Mouse (Mus musculus) midbrain, postnatal 0 days (tissue): ENCODE results near the gene Zdhhc5. TPM values are rescaled to one million over a fixed set of nuclear protein-coding genes. Genes with fewer than 3 reads are reported as not detected.

ENCODE experiments used
- ATAC-seq: fragments of 200-750 bp; cut with Nextera tagmentation; 2 replicates; pipeline ENCODE4 v1.8.0; 2017; ENCODE audit warnings: moderate number of reproducible peaks, mild to moderate bottlenecking, moderate TSS enrichment, moderate library complexity; ENCODE audit not compliant: low FRiP score
- DNase-seq: peaks from one replicate; pipeline ENCODE4 v3.0.0-alpha.2; 2015; ENCODE audit warnings: low spot score
- H3K27ac ChIP-seq: fragments of 300-500 bp; sonication (generic); 2 replicates; pipeline ENCODE4 v1.5.1; 2014; ENCODE audit warnings: low read depth, mild to moderate bottlenecking, low read length, mixed read lengths
- H3K27me3 ChIP-seq: fragments of 300-500 bp; sonication (generic); 2 replicates; pipeline ENCODE4 v1.6.1; 2014; ENCODE audit warnings: low read length, control low read depth, mixed read lengths; ENCODE audit not compliant: insufficient read depth
- H3K36me3 ChIP-seq: fragments of 300-500 bp; sonication (generic); 2 replicates; pipeline ENCODE4 v1.6.1; 2014; ENCODE audit warnings: low read length, control low read depth, mixed read lengths; ENCODE audit not compliant: insufficient read depth
- H3K4me1 ChIP-seq: fragments of 300-500 bp; sonication (generic); 2 replicates; pipeline ENCODE4 v1.6.1; 2014; ENCODE audit warnings: mild to moderate bottlenecking, control low read depth, antibody characterized with exemption, low read length, mixed read lengths; ENCODE audit not compliant: insufficient read depth
- H3K4me2 ChIP-seq: fragments of 300-500 bp; sonication (generic); 2 replicates; pipeline ENCODE4 v1.6.1; 2014; ENCODE audit warnings: low read depth, mild to moderate bottlenecking, low read length, mixed read lengths; ENCODE audit not compliant: poor library complexity, severe bottlenecking
- H3K4me3 ChIP-seq: fragments of 300-500 bp; sonication (generic); 2 replicates; pipeline ENCODE4 v1.5.1; 2014; ENCODE audit warnings: low read depth, mild to moderate bottlenecking, low read length, moderate library complexity
- H3K9ac ChIP-seq: fragments of 300-500 bp; sonication (generic); replicated peaks from 2 replicates; pipeline ENCODE4 v1.6.1; 2014; ENCODE audit warnings: mild to moderate bottlenecking, low read length, moderate library complexity, mixed read lengths; ENCODE audit not compliant: poor library complexity, severe bottlenecking
- H3K9me3 ChIP-seq: fragments of 300-500 bp; sonication (generic); 2 replicates; pipeline ENCODE4 v1.6.1; 2016; ENCODE audit warnings: low read length, control low read depth
- CTCF ChIP-seq: IDR thresholded peaks from 2 replicates; pipeline ENCODE4 v1.5.1; 2016; ENCODE audit warnings: antibody characterized with exemption, mild to moderate bottlenecking
- WGBS: fragments of 180-500 bp; shearing (Covaris S2); extraction: QIAGEN DNeasy Blood & Tissue Kit; methylation state at CpG from one replicate; pipeline ENCODE4 v1.1.7; 2014; 5-methylcytosine and 5-hydroxymethylcytosine counted together
- polyA plus RNA-seq: library from polyadenylated mRNA; unstranded; fragments of >200 nt; fragmentation: Nextera tagmentation; extraction: Ambion mirVana; gene quantifications from 2 replicates; pipeline ENCODE4 v1.2.1, GENCODE M21; 2015
- total RNA-seq: library from RNA; depleted of rRNA; stranded (reverse); fragments of >200 nt; gene quantifications from 2 replicates; pipeline ENCODE4 v1.2.3, GENCODE M21; 2014

Gene Zdhhc5
- total and polyA plus RNA-seq, 2 experiments from 2014 or later: 17.9 to 39.0 TPM

DNA sequence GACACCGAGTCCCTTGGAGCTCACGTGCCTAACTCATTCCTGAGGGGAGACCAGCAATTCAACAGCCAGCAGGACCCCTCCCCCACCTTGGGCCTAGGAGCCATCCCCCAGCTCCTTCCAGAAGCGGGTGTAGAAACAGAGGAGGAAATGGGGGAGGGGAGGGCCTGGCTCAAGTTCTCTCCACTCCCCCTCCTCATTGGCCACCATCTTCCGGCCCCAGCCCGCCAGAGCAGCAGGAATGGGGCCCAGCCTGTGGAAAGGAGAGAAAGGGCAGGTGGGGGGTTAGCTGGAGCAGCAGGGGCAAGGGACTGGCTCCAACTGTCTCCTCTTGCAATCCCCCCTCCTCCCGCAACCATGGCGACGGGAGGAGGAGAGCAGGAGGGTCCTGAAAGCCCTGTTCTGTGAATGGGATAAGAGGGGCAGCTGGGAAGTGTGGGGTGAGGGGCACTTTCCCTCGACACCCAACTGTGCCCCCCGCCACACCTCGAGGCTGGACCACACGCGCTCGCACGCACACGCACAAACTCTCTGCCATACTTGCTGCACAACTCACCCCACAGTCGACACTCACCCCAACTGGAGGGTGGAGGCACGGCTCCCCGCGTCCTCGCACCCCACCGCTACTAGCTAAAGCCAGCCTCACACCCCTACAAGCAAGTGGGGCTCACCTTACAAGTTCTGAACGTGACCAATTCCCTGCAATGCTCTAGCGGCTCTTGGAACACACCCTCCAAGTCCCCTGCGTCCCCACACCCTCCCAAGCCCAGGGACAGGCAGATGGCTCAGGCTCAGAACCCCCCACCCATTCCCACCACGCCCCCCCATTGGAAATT is 27.7 kb upstream of the Zdhhc5 start:
- TF ChIP-seq CTCF: no peak
- Histone ChIP-seq H3K27ac (peak overlapping the region; percentile 95), H3K9ac (peak overlapping the region; percentile 94), H3K4me2 (peak overlapping the region; percentile 84), H3K36me3 (no peaks in the 10 kb centered on the region), H3K9me3 (no peaks in the 10 kb centered on the region), H3K4me3 (peak overlapping the region; percentile 84), H3K4me1 (peaks cover 16% of the 10 kb centered on the region), H3K27me3 (no peaks in the 10 kb centered on the region)
- WGBS: 0% methylated on average over 24 of the region's 26 CpGs
- ATAC-seq (peak; percentile 74), DNase-seq (peak; percentile 88)

DNA sequence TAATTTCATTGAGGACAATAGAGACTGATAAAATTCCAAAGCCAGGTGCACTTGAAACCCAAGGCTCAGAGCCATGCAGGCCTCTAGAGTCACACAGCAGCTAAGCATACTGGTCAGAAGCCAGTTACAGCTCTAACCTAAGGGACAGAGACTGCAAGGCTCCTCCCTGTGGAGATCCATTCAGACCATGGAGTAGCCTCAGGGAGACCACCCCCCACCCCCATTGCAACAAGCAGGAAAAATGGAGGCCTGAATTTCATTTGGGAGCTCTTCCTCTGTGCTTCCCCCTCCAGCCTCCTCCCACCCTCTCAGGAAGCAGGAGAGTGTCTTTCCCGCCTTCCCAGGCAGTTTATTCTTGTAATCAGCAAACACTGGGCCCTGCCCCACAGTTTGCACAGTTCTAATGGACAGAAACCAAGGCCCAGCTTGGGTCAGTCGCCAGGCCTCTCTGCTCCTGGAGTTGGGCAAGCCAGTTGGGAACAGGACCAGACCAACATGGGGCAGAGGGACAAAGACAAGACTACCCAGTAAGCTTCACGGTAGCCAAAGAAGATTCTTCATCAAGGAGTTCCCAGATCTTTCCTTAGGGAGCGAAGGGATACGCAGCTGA is 27.0 kb upstream of the Zdhhc5 start:
- no peak for TF ChIP-seq CTCF
- peak; percentile 4; the same call in 1 of the 2 replicates for ATAC-seq
- Histone ChIP-seq H3K9me3 (no peaks in the 10 kb centered on the region), H3K27me3 (no peaks in the 10 kb centered on the region), H3K4me1 (peaks cover 22% of the 10 kb centered on the region), H3K4me2 (peak overlapping the region; percentile 84), H3K27ac (peak overlapping the region; percentile 95), H3K9ac (peak overlapping the region; percentile 94; the same call in 1 of the 2 replicates), H3K4me3 (peak overlapping the region; percentile 84), H3K36me3 (no peaks in the 10 kb centered on the region)
- WGBS: 2% methylated on average over 5 of the region's 5 CpGs
- DNase-seq: no peak

GRCm38 (mm10) chr2:84740608-84741333 is 25.8 kb upstream of the Zdhhc5 start:
- TF ChIP-seq CTCF: peak; percentile 56
- peaks cover 31% of the 10 kb centered on the region for H3K4me1 ChIP-seq
- H3K36me3 ChIP-seq: no peaks in the 10 kb centered on the region
- no peak overlapping the region for H3K27ac ChIP-seq
- 65% methylated on average over 15 of the region's 15 CpGs for WGBS
- ATAC-seq (no peak), DNase-seq (no peak)
- H3K9me3 ChIP-seq: no peaks in the 10 kb centered on the region
- H3K4me2 ChIP-seq: peak overlapping the region; percentile 29
- H3K4me3 ChIP-seq: no peak overlapping the region
- no peaks in the 10 kb centered on the region for H3K27me3 ChIP-seq
- no peak overlapping the region for H3K9ac ChIP-seq

- peak; percentile 71 for TF ChIP-seq CTCF
- Histone ChIP-seq H3K27me3 (no peaks in the 10 kb centered on the region), H3K36me3 (no peaks in the 10 kb centered on the region), H3K4me1 (peaks cover 31% of the 10 kb centered on the region), H3K9ac (no peak overlapping the region), H3K27ac (no peak overlapping the region), H3K4me3 (no peak overlapping the region), H3K9me3 (no peaks in the 10 kb centered on the region), H3K4me2 (peak overlapping the region; percentile 78)
- peak; percentile 62 for DNase-seq
- no peak for ATAC-seq
- 3% methylated on average over 12 of the region's 12 CpGs for WGBS
Observed at GRCm38 (mm10) chr2:84738271-84738911, 23.4 kb upstream of the Zdhhc5 start.

DNA sequence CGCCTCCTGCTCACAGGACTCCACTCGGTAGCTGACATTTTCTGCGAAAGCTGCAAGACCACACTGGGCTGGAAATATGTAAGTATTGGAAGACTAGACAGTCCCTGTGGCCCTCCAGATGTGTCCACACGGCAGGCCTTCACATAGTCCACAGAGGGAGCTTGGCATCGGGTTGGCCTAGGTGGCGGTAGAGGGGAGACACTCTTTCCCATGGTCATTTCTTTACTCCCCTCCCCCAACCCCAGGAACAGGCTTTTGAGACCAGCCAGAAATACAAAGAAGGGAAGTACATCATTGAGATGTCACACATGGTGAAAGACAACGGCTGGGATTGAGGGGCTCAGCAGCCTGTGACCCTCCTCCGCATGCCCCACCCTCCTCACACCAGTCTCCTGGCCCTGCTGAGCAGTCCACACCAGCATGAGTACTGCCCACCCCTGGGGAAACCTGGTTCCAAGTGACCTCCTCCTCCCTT is 22.5 kb upstream of the Zdhhc5 start:
- Histone ChIP-seq H3K9me3 (no peaks in the 10 kb centered on the region), H3K4me3 (peak overlapping the region; percentile 63; the same call in 1 of the 2 replicates), H3K36me3 (no peaks in the 10 kb centered on the region), H3K4me1 (peaks cover 31% of the 10 kb centered on the region), H3K27ac (no peak overlapping the region), H3K27me3 (no peaks in the 10 kb centered on the region), H3K4me2 (peak overlapping the region; percentile 78), H3K9ac (peak overlapping the region; percentile 34; the same call in 1 of the 2 replicates)
- ATAC-seq (no peak), DNase-seq (no peak)
- peak; percentile 61 for TF ChIP-seq CTCF
- WGBS: 5% methylated on average over 8 of the region's 8 CpGs
